Mouse (Mus musculus): ENCODE data around the gene Skint3. TPM values are rescaled to one million over a fixed set of nuclear protein-coding genes. Genes with fewer than 3 reads are reported as not detected.

Gene Skint3
- total and polyA plus RNA-seq, 3 experiments: not detected

DNA sequence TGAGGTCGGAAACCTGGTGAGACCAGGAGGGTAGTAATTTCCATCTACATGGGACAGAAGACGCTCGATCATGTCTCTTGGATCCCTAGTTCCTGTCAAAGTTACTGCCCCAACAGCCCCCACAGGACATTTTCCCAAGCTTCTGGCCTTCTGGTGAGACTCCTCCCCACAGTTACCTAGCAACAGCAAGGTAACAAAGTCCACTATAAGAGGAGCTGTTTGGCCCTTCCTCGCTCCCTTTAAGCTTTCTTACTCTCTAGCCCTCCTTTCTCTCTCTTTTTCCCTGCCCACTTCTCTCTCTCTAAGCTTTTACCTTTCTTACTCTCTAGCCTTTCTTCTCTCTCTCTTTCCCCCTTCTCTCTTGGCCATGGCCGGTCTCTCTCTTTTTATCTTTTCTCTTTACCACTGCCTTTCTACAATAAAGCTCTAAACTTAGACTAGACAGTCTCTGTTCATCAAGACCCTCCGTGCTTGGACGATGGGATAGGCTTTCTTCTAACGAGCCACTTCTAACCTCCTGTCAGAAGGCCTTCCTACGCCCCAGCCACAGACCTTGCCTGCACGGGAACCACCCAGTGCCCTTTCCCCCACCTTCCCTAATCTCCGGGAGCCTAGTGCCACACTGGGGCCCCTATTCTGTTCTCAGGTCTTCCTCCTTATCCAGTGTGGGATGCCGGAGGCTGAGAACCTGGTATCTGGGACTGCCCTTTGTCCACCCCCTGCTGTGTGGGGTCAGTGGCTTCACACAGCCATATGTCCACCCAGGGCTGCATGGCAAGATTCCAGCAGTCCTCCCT, 55.3 kb downstream of the Skint3 start:
- Histone ChIP-seq H3K4me2 (ENCODE audit: insufficient read depth, low read depth, poor library complexity, severe bottlenecking) (no peak overlapping the region), H3K27me3 (replicated peaks) (no peaks in the 10 kb centered on the region), H3K36me3 (replicated peaks in 1 of 2; ENCODE audit: control insufficient read depth in 1 of 2, insufficient read depth in 1 of 2, low read length in 1 of 2) (no peaks in the 10 kb centered on the region), H3K27ac (ENCODE audit: insufficient read depth, low read depth) (no peak overlapping the region), H3K79me2 (replicated peaks; ENCODE audit: control insufficient read depth, extremely low read depth, insufficient read depth, poor library complexity, severe bottlenecking) (no peaks in the 10 kb centered on the region), H3K9me3 (replicated peaks; ENCODE audit: low read length) (peaks cover 21% of the 10 kb centered on the region), H3K4me1 (ENCODE audit: control insufficient read depth in 1 of 2, insufficient read depth in 2 of 2) (no peaks in the 10 kb centered on the region), H3K9ac (ENCODE audit: insufficient read depth, low read depth) (no peak overlapping the region), H3K4me3 (replicated peaks in 1 of 3; ENCODE audit: low read depth in 2 of 3, low read length in 2 of 3, poor library complexity in 1 of 3) (no peak overlapping the region)
- no peak for DNase-seq (ENCODE audit: extremely low read depth)
- in situ Hi-C loops (cut with MboI; ENCODE audit: low pct_ligation_motif_present, low pct_unique_long_range_greater_than_20kb, low sequenced_read_pairs) (no loop called here), dilution Hi-C loops (cut with MboI; ENCODE audit: extremely low pct_ligation_motif_present, extremely low pct_unique_long_range_greater_than_20kb, low sequenced_read_pairs) (no loop called here)
- TF ChIP-seq NELFE (IDR thresholded peaks at IDR 0.05; ENCODE audit: low read depth, low read length) (no peak), TBP (conservative IDR thresholded peaks at IDR 0.05; ENCODE audit: low read depth, low read length) (no peak), SMC3 (IDR thresholded peaks at IDR 0.05; ENCODE audit: low read depth, low read length) (no peak)

DNA sequence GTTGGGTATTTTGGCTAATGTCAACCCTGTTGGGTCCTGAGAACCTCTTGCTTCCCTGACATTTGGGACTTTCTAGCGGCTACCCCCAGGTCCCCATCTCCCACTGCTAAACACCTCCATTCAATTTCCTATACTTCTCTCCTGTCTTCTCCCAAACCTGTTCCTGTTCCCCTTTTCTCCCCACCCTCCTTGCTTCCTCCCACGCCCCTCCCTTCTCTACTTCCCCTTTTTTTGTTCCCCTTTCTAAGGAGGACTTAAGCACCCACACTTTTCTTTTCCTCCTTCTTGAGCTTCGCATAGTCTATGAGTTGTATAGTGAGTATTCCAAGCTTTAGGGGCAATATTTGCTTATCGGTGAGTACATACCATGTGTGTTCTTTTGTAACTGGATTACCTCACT, 56.4 kb downstream of the Skint3 start:
- Histone ChIP-seq H3K4me2 (ENCODE audit: insufficient read depth, low read depth, poor library complexity, severe bottlenecking) (no peak overlapping the region), H3K79me2 (replicated peaks; ENCODE audit: control insufficient read depth, extremely low read depth, insufficient read depth, poor library complexity, severe bottlenecking) (no peaks in the 10 kb centered on the region), H3K9me3 (replicated peaks; ENCODE audit: low read length) (peaks cover 21% of the 10 kb centered on the region), H3K9ac (ENCODE audit: insufficient read depth, low read depth) (no peak overlapping the region), H3K4me3 (replicated peaks in 1 of 3; ENCODE audit: low read depth in 2 of 3, low read length in 2 of 3, poor library complexity in 1 of 3) (no peak overlapping the region), H3K36me3 (replicated peaks in 1 of 2; ENCODE audit: control insufficient read depth in 1 of 2, insufficient read depth in 1 of 2, low read length in 1 of 2) (no peaks in the 10 kb centered on the region), H3K27me3 (replicated peaks) (no peaks in the 10 kb centered on the region), H3K27ac (ENCODE audit: insufficient read depth, low read depth) (no peak overlapping the region), H3K4me1 (ENCODE audit: control insufficient read depth in 1 of 2, insufficient read depth in 2 of 2) (no peaks in the 10 kb centered on the region)
- DNase-seq (ENCODE audit: extremely low read depth): no peak
- TF ChIP-seq NRF1 (IDR thresholded peaks at IDR 0.05; ENCODE audit: low read depth, low read length) (no peak), PAX5 (IDR thresholded peaks at IDR 0.05; ENCODE audit: low read length) (no peak)
- in situ Hi-C loops (cut with MboI; ENCODE audit: low pct_ligation_motif_present, low pct_unique_long_range_greater_than_20kb, low sequenced_read_pairs) (no loop called here), dilution Hi-C loops (cut with MboI; ENCODE audit: extremely low pct_ligation_motif_present, extremely low pct_unique_long_range_greater_than_20kb, low sequenced_read_pairs) (no loop called here)

DNA sequence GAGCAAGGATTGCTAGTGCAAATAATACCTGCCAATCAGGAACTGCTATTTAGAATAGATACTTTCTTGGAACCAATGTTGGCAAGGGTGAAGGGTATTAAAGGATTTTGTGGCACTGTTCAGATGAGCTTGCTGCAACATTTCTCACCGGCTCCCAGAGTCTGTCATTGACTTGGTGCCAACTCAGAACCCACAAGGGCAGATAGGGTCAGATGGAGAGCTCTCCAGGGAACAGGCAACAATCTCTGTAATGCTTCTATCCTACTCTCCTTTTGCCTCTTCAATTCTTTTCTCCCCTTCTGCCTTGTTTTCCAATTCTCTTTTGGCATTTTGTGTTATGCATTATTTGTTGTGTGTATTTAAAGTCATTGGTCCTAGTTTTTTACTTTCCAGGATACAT, 70.3 kb downstream of the Skint3 start:
- Histone ChIP-seq H3K27me3 (replicated peaks) (no peaks in the 10 kb centered on the region), H3K4me3 (replicated peaks in 1 of 3; ENCODE audit: low read depth in 2 of 3, low read length in 2 of 3, poor library complexity in 1 of 3) (no peak overlapping the region), H3K4me1 (ENCODE audit: control insufficient read depth in 1 of 2, insufficient read depth in 2 of 2) (no peaks in the 10 kb centered on the region), H3K9ac (ENCODE audit: insufficient read depth, low read depth) (no peak overlapping the region), H3K36me3 (replicated peaks in 1 of 2; ENCODE audit: control insufficient read depth in 1 of 2, insufficient read depth in 1 of 2, low read length in 1 of 2) (no peaks in the 10 kb centered on the region), H3K79me2 (replicated peaks; ENCODE audit: control insufficient read depth, extremely low read depth, insufficient read depth, poor library complexity, severe bottlenecking) (no peaks in the 10 kb centered on the region), H3K9me3 (replicated peaks; ENCODE audit: low read length) (peaks cover 14% of the 10 kb centered on the region), H3K27ac (ENCODE audit: insufficient read depth, low read depth) (no peak overlapping the region), H3K4me2 (ENCODE audit: insufficient read depth, low read depth, poor library complexity, severe bottlenecking) (no peak overlapping the region)
- dilution Hi-C loops (cut with MboI; ENCODE audit: extremely low pct_ligation_motif_present, extremely low pct_unique_long_range_greater_than_20kb, low sequenced_read_pairs): no loop called here
- DNase-seq (ENCODE audit: extremely low read depth): no peak
- in situ Hi-C loops (cut with MboI; ENCODE audit: low pct_ligation_motif_present, low pct_unique_long_range_greater_than_20kb, low sequenced_read_pairs): no loop called here
- TF ChIP-seq ETS1 (conservative IDR thresholded peaks at IDR 0.05; ENCODE audit: low read depth, low read length): no peak
- no peak for TF ChIP-seq ZKSCAN1 (IDR thresholded peaks at IDR 0.05; ENCODE audit: borderline replicate concordance, low read depth, low read length)
- no peak for TF ChIP-seq MAZ (IDR thresholded peaks at IDR 0.05; ENCODE audit: low read depth, low read length)
- TF ChIP-seq RCOR1 (conservative IDR thresholded peaks at IDR 0.05; ENCODE audit: low read depth, low read length): no peak
- TF ChIP-seq ZC3H11A (IDR thresholded peaks at IDR 0.05; ENCODE audit: low read depth, low read length): no peak
- TF ChIP-seq POLR2A (IDR thresholded peaks at IDR 0.05; ENCODE audit: low read depth, low read length): no peak
- TF ChIP-seq E2F4 (IDR thresholded peaks at IDR 0.05; ENCODE audit: insufficient replicate concordance, low read depth, low read length): no peak
- no peak for TF ChIP-seq SIN3A (IDR thresholded peaks at IDR 0.05; ENCODE audit: low read length)
- no peak for TF ChIP-seq ZMIZ1 (IDR thresholded peaks at IDR 0.05; ENCODE audit: low read depth, low read length)
